Mouse (Mus musculus) urinary bladder, postnatal 25 days (tissue): ENCODE results near the gene Xrcc1.

Source experiments
- DNase-seq: peaks from one replicate; pipeline ENCODE4 v3.0.0; 2022; ENCODE audit warnings: low spot score

Xrcc1 gene

GRCm38 (mm10) chr7:24565627-24566026 lies 19.5 kb downstream of the Xrcc1 start:
- no peak for DNase-seq

DNA sequence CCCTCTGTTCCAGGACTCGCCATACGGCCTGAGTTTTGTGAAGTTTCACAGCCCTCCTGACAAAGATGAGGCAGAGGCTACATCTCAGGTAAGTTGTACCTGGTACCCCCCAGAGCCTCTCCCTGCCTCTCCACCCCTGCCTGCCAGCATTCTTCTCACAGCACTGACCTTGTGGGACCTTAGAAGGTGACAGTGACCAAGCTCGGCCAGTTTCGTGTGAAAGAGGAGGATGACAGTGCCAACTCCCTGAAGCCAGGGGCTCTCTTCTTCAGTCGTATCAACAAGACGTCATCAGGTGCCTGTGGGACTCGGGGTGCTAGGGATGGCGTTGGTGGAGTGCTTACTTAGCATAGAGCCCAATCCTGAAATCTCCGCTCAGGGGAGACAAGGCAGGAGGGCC lies 20.1 kb downstream of the Xrcc1 start:
- no peak for DNase-seq

- DNase-seq, result no peak
These were observed 22.4 kb downstream of the Xrcc1 start for GRCm38 (mm10) chr7:24568512-24568911.

DNA sequence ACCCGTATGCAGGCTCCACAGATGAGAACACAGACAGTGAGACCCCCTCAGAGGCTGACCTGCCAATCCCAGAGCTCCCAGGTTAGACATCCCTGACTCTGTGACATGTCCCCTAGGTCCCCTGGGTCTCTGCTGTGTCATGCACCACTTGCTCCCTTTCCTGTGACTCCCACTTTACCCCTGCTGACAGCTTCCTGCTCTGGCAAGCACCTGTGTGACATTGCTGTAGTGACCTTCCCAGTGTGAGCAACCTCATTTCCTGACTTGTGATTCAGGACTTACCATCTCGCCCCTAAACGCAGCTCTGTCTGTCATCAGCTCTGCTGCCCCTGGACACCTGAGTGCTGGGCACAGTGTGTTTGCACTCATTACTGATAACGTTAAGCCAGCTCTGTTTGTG lies 25.0 kb downstream of the Xrcc1 start:
- DNase-seq, result no peak

DNA sequence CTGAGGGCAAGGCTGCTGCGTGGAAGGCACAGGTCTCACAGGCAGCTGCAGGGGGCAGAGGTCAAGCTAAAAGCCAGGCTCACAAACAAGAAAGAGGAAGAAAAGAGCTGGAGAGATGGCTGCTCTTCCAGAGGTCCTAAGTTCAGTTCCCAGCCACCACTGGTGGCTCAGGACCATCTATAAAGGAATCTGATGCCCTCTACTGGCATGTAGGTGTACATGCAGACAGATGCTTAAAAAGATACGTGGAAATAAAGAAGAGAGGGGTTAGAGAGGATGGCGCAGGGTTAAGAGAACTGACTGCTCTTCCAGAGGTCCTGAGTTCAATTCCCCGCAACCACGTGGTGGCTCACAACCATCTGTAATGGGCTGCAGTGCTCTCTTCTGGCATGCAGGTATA lies 26.4 kb downstream of the Xrcc1 start:
- no peak for DNase-seq

GRCm38 (mm10) chr7:24574224-24574796 lies 28.2 kb downstream of the Xrcc1 start:
- no peak for DNase-seq

DNA sequence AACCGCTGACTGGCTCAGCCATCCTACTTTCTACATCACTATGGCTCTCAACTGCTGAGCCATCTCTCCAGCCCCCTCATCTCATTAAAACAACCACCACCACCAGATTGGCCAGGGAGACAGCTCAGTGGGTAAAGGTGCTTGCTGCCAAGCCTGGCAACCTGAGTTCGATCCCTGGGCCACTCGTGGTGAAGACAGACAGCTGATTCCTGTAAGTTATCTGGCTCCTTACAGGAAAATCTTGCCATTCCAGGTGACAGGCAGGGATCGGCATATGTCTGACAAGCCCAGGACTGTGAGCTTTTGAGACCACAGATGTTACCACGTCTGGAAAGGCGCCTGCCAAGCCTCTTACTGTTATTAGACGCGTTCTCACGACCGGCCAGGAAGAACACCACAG lies 31.7 kb downstream of the Xrcc1 start:
- DNase-seq, result no peak

DNA sequence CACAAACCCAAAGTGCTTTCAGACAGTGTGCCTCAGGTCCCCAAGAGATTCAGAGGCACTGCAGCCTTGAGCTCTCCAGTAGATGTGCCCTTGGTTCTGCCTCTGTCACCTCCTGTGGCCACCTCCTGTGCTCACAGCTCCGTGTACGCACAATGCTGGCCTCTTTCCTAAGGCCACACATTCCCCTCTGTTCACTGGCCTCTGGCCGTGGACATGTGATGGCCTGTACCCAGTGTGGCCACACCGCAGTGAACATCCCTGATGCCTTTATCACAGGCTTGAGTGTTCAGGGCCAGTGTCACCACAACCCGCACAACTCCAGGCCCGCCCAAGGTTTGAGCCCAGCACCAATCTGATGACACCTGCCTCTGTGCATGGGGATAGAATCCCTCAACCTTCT lies 38.8 kb downstream of the Xrcc1 start:
- DNase-seq, result no peak

DNA sequence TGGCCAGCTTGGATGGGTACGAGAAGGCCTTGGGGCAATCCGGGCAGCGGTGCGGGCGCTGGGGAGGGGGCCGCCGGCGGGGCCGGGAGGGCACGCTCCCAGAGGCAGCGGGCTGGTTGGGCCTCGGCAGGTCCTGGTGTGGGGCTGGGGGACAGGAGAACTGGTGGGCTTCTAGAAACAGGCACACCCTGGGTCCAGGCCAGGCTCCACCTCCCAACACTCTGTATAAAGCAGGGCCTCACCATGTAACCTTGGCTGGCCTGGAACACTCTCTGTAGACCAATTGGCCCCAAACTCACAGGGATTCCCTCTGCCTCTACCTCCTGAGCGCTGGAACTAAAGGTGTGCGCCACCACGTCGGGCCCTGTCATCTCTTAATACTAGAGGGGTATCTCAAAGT lies 39.9 kb downstream of the Xrcc1 start:
- no peak for DNase-seq

DNA sequence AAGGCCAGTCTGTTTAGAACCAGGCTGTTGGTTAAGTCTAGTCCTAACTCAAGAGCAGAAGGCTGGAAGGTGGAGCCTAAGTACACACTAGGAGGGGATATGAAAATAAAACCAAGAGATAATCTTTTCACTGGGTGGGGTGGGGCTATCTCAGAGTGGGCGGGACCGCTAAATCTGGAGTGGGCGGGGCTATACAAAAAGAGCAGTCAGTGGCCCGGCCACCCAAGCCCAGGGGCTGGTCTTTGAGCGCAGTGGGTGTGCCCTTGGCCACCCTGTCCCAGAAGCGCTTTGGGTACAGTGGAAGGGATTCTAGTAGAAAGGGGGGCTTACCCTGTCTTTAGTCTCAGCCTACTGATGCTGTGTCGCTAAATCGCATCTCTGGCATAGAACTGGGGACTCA lies 40.7 kb downstream of the Xrcc1 start:
- no peak for DNase-seq

DNA sequence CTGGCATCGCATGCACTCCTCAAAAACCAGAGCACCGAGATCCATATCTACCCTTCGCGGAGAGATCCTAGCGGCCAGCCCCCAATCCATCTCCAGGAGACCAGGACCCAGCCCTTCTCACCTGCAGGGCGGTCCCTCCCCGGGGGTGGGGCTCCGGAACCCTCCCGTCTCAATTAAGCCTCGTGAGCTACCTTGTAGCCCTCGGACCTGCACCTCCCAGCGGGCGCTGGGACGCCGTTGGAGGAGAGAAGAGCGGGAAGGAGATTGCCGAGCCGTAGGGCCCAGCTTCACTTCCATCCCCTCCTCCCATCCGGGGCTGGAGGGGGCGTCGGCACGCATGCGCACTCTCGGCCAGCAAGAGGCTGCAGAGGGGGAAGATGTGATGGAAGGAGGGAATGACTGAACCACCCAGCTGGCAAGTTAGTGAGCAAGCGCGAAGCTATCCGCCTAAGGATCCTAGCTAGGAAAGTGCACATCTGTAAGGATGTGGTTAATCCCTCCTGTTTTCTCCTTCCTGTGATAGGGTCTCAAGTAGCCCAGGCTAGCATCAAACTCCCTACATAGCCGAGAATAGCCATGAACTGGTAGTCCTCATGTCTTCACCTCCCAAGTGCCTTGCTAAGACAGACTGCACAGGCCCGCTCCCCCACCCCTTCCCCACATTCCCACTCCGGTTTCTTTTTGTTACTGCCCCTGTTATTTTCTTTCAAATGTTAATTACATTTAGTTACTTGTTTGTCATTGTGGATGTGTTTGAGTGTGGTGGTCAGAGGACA lies 41.4 kb downstream of the Xrcc1 start, which contains the start of the genes Ethe1 and Zfp575:
TSS of gene Ethe1 (plus strand) at position 214 of the 776 bp plus-strand sequence.
TSS of gene Zfp575 (minus strand) at position 312 of the 776 bp plus-strand sequence.
- peak; percentile 56 for DNase-seq

GRCm38 (mm10) chr7:24588336-24588735 lies 42.2 kb downstream of the Xrcc1 start:
- DNase-seq, result peak; percentile 29

DNA sequence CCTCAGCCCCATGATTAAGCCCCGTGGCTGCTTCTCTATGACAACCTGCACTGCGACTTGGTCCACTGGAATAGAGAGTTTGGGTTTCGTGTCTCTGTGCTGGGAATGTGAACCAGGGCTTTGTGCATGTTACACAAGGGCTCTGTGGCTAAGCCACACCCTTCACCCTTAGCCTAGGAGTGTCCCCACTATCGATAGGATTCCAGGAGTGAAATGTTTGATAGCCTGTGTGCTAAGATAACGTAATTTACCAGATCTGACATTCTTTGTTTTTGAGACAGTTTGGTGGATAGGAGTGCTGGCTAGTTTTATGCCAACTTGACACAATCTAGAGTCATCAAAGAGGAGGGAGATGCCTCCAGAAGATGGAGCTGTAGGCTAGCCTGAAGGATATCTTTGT lies 45.6 kb downstream of the Xrcc1 start:
- DNase-seq, result no peak

DNA sequence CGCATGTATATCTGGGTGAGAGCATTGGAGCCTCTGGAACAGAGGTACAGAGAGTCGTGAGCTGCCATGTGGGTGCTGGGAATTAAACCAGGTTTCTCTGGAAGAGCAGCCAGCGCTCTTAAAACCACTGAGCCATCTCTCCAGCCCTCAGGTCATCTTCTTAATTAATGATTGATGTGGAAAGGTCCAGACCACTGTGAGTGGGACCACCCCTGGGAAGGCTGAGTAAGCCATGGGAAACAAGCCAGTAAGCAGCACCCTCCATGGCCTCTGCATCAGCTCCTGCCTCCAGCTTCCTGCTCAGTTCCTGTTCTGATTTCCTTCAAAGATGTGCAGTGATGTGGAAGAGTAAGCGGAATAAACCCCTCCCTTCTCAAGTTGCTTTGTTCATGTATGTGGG lies 46.1 kb downstream of the Xrcc1 start:
- DNase-seq, result no peak

DNA sequence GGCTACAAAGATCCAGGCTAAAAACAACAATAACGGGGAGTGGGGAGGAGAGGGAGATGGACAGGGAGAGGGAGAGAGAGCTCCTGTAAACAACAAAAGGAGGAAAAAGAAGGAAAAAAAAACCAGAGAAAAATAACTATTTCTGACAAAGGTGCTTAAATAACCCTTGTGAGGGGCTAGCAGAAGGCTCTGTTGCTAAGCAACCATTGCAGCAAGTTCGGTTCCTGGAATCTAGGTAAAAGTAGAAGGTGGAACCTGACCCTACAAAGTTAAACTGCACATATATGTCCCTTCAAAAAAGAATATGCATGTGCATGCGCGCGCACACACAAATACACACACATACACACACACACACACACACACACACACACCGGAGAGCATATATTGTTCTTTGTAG lies 46.7 kb downstream of the Xrcc1 start:
- DNase-seq, result no peak

DNA sequence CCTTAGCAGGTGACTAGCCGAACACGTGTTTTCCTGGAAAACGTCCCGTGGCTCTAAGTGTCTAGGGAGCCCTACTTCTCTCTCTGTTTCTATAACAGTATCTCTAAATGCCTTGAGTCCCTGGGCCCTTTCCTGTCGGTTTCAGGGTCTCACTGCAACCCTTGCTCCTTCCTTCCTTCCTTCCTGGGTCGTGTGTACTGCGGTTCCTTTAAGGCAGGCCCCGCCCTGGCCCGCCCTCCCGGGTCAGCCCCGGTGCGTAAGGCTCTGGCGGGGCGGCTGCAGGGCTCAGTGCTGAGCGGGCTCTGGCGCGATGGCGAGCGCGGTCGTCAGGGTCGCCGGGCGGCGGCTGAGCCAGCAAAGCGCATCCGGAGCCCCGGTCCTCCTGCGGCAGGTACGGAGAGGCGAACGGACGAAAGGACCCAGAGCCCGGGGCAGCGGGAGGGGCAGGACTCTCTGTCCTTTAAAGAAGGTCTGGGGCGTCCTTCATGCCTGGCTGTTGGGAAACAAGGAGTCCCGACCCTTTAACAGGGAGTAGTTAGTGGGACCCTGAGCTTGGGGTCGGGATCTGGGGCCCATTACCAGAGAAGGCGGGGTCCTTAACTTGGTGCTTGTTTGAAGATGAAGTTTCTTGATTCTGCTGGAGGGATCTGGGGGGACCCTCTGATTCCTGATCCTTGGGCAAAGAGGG lies 47.7 kb downstream of the Xrcc1 start:
- peak; percentile 69 for DNase-seq

GRCm38 (mm10) chr7:24594309-24594803 lies 48.3 kb downstream of the Xrcc1 start:
- no peak for DNase-seq

- no peak for DNase-seq
These were observed 49.4 kb downstream of the Xrcc1 start for GRCm38 (mm10) chr7:24595464-24595863.

DNA sequence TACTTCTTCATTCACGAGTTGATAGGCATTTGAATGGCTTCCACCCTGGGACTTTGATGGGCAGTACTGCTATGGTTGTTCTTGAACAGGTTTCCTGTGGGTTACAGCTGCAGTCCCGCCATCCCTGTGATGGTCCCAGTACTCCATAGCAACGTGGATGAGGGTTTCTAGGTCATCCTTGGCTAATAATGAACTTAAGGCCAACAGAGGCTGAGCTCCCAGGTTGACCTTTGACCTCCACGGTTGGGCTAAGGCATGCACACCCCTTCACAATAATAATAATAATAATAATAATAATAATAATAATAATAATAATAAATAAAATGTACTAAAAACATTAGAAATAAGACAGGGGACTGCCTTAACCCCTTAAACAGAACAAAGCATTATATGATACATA lies 52.0 kb downstream of the Xrcc1 start:
- no peak for DNase-seq

DNA sequence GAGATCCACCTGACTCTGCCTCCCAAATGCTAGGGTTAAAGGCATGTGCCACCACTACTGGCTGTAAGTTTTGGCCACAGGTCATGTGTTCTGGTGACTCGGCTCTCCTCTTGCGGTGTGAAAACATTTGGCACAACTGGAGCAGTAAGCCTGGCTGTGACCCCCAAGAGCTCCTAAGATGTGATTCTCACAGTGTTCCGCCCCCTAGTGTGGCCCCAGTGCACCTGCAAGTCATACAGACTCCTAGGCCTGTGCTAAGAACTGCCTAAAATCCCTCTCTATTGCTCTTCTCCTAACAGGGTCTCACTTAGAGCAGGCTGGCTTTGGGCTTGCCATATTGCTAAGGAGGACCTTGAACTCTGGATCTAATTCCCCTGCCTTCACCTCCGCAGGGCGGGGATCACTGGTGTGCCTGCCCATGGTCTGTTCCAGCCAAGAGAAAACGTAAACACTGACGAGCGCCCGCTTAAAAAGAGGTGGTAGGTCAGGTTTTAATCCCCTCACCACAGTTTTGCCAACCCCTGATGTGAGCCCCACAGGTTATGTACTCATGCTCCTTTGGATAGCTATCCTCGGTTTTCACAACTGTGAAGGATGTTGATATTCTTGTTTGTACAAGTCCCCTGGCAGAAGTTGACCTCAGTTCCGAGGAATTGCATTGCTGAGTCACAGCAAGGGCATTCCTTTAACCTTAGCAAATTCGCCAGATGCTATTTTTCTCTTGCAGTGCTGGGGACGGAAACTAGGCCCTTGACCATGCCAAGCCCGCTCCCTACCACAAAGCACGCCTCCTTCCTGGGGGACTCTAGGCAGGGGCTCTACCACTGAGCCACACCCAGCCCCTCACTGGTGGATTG lies 53.4 kb downstream of the Xrcc1 start:
- no peak for DNase-seq

DNA sequence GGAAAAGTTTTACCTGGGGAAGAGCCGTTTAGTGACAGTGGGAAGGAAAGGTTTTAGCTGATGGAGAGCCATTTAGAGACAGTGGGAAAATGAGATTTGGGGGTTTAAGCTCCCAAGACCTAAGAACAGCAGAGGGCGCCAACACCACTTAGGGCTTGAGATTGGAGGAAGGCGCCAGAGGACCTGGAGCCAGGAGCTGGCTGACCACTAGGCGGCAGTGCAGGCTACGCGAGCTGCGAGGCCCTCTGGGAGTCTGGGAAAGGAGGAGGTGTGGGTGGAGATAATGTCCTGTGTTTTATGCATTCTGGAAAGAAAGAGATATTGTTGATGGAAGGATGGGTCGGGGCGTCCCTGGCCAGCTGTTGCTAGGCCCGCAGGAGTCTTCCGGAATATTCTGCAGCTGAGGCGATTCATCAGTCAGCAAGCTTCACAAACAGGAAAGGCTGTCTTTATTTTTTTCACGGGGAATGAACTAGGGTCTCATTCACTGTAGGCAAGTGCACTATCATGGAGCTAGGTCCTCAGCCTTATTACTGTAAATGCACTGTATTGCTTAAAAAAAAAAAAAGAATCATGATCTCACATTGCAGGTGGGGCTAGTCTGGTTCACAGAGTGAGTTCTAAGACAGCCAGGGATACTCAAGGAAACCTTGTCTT lies 55.0 kb downstream of the Xrcc1 start:
- DNase-seq, result peak; percentile 99

DNA sequence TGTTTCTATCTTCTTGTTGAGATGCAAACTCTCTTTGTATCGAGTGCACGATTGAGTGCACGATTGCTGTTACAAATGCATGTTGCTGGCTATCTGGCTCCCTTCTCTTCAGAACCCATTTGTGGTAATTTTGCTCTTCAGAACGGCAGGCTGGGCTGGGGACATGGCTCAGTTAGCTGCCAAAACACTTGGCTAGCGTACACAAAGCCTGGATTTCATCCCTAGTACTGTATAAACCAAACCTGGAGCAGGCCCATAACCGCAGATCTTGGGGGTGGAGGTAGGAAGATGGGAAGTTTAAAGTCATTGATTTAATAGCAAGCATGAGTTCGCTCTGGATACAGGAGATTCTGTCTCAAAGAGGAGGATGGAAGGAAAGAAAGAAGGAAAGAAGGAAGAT lies 59.5 kb downstream of the Xrcc1 start:
- no peak for DNase-seq
